Mouse (Mus musculus): Measurements from ENCODE around the gene Ttll6.

DNA sequence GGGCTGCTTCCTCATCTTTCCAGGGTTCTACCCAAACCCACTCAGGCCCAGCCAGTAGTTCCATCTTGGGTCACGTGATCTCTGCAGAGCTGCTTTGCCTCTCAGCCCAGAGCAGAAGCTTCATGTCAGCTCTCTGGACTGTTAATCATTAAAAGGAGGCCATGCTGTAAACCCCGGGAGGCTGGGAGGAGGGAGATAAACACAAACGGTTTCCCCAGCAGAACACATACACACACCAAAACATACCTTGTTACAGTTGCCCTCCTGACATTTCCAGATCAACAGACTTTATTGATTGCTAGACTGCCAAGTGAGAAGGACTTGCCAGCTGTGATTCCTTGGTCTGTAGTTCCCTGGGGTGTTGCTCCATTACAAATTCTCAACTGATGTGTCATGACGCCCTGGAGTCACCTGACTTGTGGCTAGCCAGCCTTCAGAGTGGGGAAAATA, 7.2 kb downstream of the Ttll6 start:
- TF ChIP-seq POLR2A (IDR thresholded peaks at IDR 0.05; ENCODE audit: low read depth, low read length) (no peak), CTCF (IDR thresholded peaks at IDR 0.05; ENCODE audit: extremely low read depth, insufficient read depth, insufficient read length, insufficient replicate concordance) (no peak)

Measured in spleen, adult 2 months (tissue).